Mouse (Mus musculus) lung, embryonic 14.5 days (tissue): ENCODE data around the gene Filip1. TPM values are rescaled to one million over a fixed set of nuclear protein-coding genes. Genes with fewer than 3 reads are reported as not detected.

Source experiments
- ATAC-seq: fragments of 200-750 bp; cut with Nextera tagmentation; 2 replicates; pipeline ENCODE4 v1.8.0; 2017; ENCODE audit warnings: mild to moderate bottlenecking, moderate TSS enrichment, moderate library complexity; ENCODE audit not compliant: insufficient read depth
- DNase-seq: peaks from one replicate; pipeline ENCODE4 v3.0.0-alpha.2; 2015
- H3K27ac ChIP-seq: fragments of 300-500 bp; sonication (generic); 2 replicates; pipeline ENCODE4 v1.5.1; 2014; ENCODE audit warnings: low read depth, mild to moderate bottlenecking, moderate library complexity
- H3K27me3 ChIP-seq: fragments of 300-500 bp; sonication (generic); 2 replicates; pipeline ENCODE4 v1.6.1; 2014; ENCODE audit warnings: low read length, control low read depth; ENCODE audit not compliant: insufficient read depth
- H3K36me3 ChIP-seq: fragments of 300-500 bp; sonication (generic); 2 replicates; pipeline ENCODE4 v1.6.1; 2014; ENCODE audit warnings: control low read depth; ENCODE audit not compliant: insufficient read depth
- H3K4me1 ChIP-seq: fragments of 300-500 bp; sonication (generic); 2 replicates; pipeline ENCODE4 v1.6.1; 2014; ENCODE audit warnings: antibody characterized with exemption, control low read depth; ENCODE audit not compliant: insufficient read depth
- H3K4me2 ChIP-seq: fragments of 300-500 bp; sonication (generic); 2 replicates; pipeline ENCODE4 v1.6.1; 2014; ENCODE audit warnings: mild to moderate bottlenecking
- H3K4me3 ChIP-seq: fragments of 300-500 bp; sonication (generic); 2 replicates; pipeline ENCODE4 v1.5.1; 2014; ENCODE audit warnings: low read depth, low read length
- H3K9ac ChIP-seq: fragments of 300-500 bp; sonication (generic); 2 replicates; pipeline ENCODE4 v1.6.1; 2014
- H3K9me3 ChIP-seq: fragments of 300-500 bp; sonication (generic); 2 replicates; pipeline ENCODE4 v1.6.1; 2016; ENCODE audit warnings: low read depth, low read length, control low read depth
- CTCF ChIP-seq: IDR thresholded peaks from 2 replicates; pipeline ENCODE4 v1.5.1; 2016; ENCODE audit warnings: antibody characterized with exemption, low read depth
- WGBS: fragments of 180-500 bp; shearing (Covaris S2); extraction: QIAGEN DNeasy Blood & Tissue Kit; methylation state at CpG from one replicate; pipeline ENCODE4 v1.1.7; 2014; 5-methylcytosine and 5-hydroxymethylcytosine counted together
- polyA plus RNA-seq: library from polyadenylated mRNA; unstranded; fragments of >200 nt; fragmentation: Nextera tagmentation; extraction: Ambion mirVana; gene quantifications from 2 replicates; pipeline ENCODE4 v1.2.1, GENCODE M21; 2014

The Filip1 gene
- polyA plus RNA-seq, 1 experiment from 2014 or later = 12.2 TPM

DNA sequence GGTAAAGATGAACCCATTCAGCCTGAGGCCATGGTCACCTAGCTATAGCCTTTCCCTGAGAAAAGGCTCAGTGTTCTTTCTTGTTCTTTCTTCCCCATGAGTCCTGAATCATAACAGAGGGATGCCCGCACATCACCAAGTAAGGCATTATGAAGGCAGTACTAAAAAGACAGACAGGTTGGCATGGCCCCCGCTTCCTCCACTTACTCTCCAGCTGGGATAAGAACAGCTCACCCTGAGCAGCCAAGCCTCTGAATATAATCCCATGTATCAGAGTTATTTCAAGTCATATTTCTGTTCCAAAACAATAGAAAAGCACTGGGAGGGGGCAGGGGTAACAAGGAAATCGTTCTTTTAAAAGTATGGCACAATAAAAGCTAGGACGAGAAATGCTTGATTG, 86.7 kb downstream of the Filip1 start:
- Histone ChIP-seq H3K4me2 (no peak overlapping the region), H3K9me3 (no peaks in the 10 kb centered on the region), H3K27ac (peak overlapping the region; percentile 73), H3K36me3 (no peaks in the 10 kb centered on the region), H3K4me3 (no peak overlapping the region), H3K4me1 (peaks cover 9% of the 10 kb centered on the region; the same call in 1 of the 2 replicates), H3K27me3 (no peaks in the 10 kb centered on the region), H3K9ac (no peak overlapping the region)
- TF ChIP-seq CTCF = no peak
- ATAC-seq = no peak
- WGBS = 63% methylated on average over 4 of the region's 4 CpGs
- no peak for DNase-seq

DNA sequence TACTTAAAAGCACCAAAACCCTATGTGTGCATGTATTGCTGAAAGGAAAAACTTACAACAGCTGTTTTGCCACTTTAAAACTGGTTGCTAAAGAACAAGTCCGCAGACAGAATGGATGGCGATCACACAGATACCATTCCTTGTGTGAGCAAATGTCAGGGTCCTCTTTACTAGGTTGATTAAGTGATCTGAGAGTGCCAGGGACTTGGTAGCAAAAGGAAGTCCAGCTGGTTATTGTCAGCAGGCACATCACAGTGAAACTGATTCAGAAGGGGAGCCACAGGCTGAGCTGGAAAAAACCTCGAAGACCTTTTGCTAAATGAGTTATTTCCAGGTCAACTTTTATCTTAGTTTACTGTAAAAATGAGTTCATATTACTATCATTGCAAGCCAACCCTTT, 89.4 kb downstream of the Filip1 start:
- peak overlapping the region; percentile 54; the same call in 1 of the 2 replicates for H3K27ac ChIP-seq
- no peak overlapping the region for H3K4me3 ChIP-seq
- WGBS = 33% methylated on average over 3 of the region's 3 CpGs
- H3K4me1 ChIP-seq = peaks cover 25% of the 10 kb centered on the region
- DNase-seq (peak; percentile 87), ATAC-seq (peak; percentile 10; the same call in 1 of the 2 replicates)
- no peaks in the 10 kb centered on the region for H3K9me3 ChIP-seq
- no peaks in the 10 kb centered on the region for H3K36me3 ChIP-seq
- no peak for TF ChIP-seq CTCF
- no peaks in the 10 kb centered on the region for H3K27me3 ChIP-seq
- no peak overlapping the region for H3K4me2 ChIP-seq
- no peak overlapping the region for H3K9ac ChIP-seq

DNA sequence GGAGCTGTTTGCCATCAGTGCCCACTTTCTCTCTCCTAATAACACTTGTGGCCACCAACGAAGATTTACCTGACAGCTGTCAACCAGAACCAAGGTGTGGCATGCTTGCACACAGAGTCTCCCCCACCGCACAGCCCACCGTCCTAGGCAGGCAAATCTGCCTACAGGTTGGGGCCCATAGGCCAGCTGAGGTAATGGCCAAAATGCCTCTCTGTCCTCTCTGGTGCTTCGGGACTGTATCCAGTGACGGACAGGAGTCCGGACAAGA, 90.2 kb downstream of the Filip1 start:
- H3K4me1 ChIP-seq = peaks cover 25% of the 10 kb centered on the region
- whole genome bisulfite sequencing = 66% methylated on average over 6 of the region's 6 CpGs
- no peaks in the 10 kb centered on the region for H3K9me3 ChIP-seq
- H3K27me3 ChIP-seq = no peaks in the 10 kb centered on the region
- no peak overlapping the region for H3K9ac ChIP-seq
- no peak overlapping the region for H3K27ac ChIP-seq
- no peak for TF ChIP-seq CTCF
- DNase-seq (no peak), ATAC-seq (no peak)
- no peak overlapping the region for H3K4me3 ChIP-seq
- H3K4me2 ChIP-seq = no peak overlapping the region
- no peaks in the 10 kb centered on the region for H3K36me3 ChIP-seq

DNA sequence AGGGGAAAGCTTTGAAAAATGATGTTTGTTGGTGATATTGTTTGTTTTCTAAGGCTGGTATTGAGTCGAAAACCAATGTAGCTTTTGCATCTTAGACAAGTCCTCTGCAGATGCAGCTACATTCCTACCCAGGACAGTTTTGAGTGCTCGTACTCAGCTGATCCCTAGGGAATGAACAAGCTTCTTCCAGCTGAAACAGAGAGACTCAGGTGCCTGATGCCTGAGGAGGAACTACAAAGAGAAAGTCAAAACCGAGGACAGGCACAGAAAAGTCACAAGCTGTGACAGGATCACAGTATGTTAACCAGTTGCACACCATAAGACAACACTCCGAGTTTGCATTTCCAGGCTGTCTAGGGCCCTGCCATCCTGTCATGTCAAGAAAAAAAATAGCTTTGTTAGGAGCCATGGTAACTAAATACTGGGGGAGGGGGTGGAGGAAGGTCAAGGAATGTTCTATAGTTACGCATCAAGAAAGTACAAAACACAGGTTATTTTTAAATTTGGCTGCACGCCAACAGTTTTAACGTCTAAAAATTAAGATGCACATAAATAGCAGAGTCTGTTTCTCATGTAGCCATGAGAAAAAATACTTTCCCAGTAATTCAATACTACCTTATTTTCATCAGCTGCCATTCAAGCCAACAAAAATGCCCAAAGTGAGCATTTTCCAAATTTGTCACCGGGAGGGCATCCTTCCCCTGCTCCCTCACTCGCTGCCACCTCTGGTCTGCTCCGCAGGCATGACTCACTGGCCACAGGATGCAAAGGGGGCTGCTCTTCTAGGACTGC, 90.8 kb downstream of the Filip1 start:
- Histone ChIP-seq H3K27ac (no peak overlapping the region), H3K4me2 (no peak overlapping the region), H3K9ac (no peak overlapping the region), H3K27me3 (no peaks in the 10 kb centered on the region), H3K4me3 (no peak overlapping the region), H3K9me3 (no peaks in the 10 kb centered on the region), H3K36me3 (no peaks in the 10 kb centered on the region), H3K4me1 (peaks cover 25% of the 10 kb centered on the region)
- no peak for TF ChIP-seq CTCF
- ATAC-seq (no peak), DNase-seq (peak; percentile 61)
- WGBS = 50% methylated on average over 10 of the region's 10 CpGs

DNA sequence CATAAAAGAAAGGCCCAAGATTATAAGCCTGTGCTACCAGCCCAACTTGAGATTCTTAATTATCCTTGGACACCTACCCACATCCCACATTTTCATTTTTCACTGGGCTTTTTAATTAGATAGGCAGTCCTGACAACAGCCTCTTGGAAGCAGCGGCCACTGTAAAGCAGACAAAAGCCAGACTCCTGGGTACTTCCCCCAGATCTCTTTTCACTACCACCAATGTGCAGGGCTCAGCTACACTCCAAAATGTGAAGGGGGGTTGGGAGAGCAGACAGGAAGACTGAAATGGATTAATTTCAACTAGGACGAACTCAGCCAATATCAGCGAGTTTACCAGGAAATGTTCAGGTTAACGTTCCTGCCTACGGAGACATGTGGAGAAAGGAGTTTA, 92.1 kb downstream of the Filip1 start:
- Histone ChIP-seq H3K27ac (peak overlapping the region; percentile 59), H3K4me3 (no peak overlapping the region), H3K27me3 (no peaks in the 10 kb centered on the region), H3K9ac (no peak overlapping the region), H3K4me1 (peaks cover 25% of the 10 kb centered on the region), H3K9me3 (no peaks in the 10 kb centered on the region), H3K36me3 (no peaks in the 10 kb centered on the region), H3K4me2 (no peak overlapping the region)
- 68% methylated on average over 5 of the region's 5 CpGs for WGBS
- no peak for TF ChIP-seq CTCF
- DNase-seq (no peak), ATAC-seq (no peak)

DNA sequence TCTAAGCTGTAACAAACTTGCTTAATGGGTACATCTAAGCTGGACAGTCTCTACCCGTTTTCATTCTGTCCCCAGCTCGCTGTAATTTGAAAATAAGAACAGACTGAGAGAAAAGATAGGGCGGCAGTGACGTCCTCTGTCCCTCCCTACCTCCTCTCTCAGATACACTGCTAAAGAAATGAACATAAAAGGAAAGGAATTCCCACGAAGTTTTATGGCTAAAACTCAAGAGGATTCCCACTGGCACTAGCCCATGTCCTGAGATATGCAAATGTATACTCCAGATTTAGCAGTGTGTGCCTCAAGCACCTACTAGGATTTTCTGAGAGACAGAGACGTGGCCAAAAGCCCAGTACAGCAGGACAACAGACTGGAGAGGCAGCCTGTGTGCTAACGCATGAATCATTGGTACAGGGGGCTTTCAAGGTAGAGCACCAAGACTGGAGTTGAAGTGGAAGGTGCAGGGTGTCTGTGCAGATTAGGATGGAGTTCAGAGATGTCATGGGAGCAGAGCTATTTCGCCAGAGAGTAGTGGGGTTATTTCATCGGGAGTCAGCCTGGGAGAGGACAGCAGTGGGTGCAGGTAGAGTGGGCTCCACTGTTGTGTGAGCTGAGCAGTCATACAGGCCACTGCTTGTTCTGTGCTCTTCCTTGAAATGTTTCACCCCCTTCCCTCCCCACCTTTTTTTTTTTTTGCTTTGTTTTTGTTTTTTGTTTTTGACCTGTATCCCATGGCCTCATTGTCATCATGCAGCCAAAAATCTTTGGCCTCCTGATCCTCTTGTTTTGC, 92.7 kb downstream of the Filip1 start:
- peak; percentile 51 for DNase-seq
- TF ChIP-seq CTCF = no peak

DNA sequence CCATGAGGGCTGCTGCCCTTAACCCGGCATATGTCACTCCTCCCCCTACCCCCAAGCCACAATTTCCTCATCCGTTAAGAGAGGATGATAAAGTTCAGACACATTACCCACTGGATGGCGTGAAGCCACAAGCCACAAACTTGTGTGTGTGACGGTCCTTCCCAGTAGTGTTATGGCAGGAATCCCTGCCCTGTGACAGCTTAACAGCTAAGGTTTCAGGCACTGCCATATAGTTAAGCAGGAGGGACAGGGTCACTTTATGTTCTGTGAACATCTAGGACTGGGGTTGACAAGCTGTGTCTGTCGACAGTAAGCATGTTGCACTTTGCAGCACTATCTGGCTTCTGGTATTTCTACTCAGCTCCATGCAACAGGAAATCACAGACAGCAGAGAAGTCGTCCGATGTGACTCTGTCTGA, 93.3 kb downstream of the Filip1 start:
- no peak for ATAC-seq
- TF ChIP-seq CTCF = no peak
- H3K4me1 ChIP-seq = peaks cover 25% of the 10 kb centered on the region
- peak; percentile 46 for DNase-seq
- H3K27ac ChIP-seq = peak overlapping the region; percentile 59; the same call in 1 of the 2 replicates
- no peaks in the 10 kb centered on the region for H3K9me3 ChIP-seq
- H3K4me2 ChIP-seq = 0 out of 2 replicates have a peak overlapping the region, but pooled peaks have one; percentile 24
- H3K4me3 ChIP-seq = no peak overlapping the region
- no peaks in the 10 kb centered on the region for H3K27me3 ChIP-seq
- 36% methylated on average over 7 of the region's 7 CpGs for WGBS
- H3K9ac ChIP-seq = no peak overlapping the region
- no peaks in the 10 kb centered on the region for H3K36me3 ChIP-seq

More for the DNA sequence above, 92.7 kb downstream of the Filip1 start:
- H3K4me2 ChIP-seq = 0 out of 2 replicates have a peak overlapping the region, but pooled peaks have one; percentile 24
- H3K27me3 ChIP-seq = no peaks in the 10 kb centered on the region
- no peak overlapping the region for H3K9ac ChIP-seq
- 39% methylated on average over 9 of the region's 9 CpGs for WGBS
- ATAC-seq = peak; percentile 54; the same call in 1 of the 2 replicates
- H3K27ac ChIP-seq = peak overlapping the region; percentile 59
- no peak overlapping the region for H3K4me3 ChIP-seq
- H3K9me3 ChIP-seq = no peaks in the 10 kb centered on the region
- no peaks in the 10 kb centered on the region for H3K36me3 ChIP-seq
- H3K4me1 ChIP-seq = peaks cover 25% of the 10 kb centered on the region
